Mouse (Mus musculus) embryonic facial prominence, embryonic 11.5 days (tissue): ENCODE results near the gene Atp8b5. TPM values are rescaled to one million over a fixed set of nuclear protein-coding genes. Genes with fewer than 3 reads are reported as not detected.

Source experiments
- ATAC-seq: fragments of 200-750 bp; cut with Nextera tagmentation; replicated peaks from 2 replicates; pipeline ENCODE4 v1.8.0; 2017; ENCODE audit warnings: low read depth; ENCODE audit not compliant: insufficient number of reproducible peaks, low FRiP score, low TSS enrichment
- DNase-seq: peaks from one replicate; pipeline ENCODE4 v3.0.0-alpha.2; 2015; ENCODE audit warnings: low spot score
- H3K27ac ChIP-seq: fragments of 300-500 bp; sonication (generic); replicated peaks from 2 replicates; pipeline ENCODE4 v1.5.1; 2014; ENCODE audit warnings: mild to moderate bottlenecking, low read depth, low read length, control low read depth
- H3K27me3 ChIP-seq: fragments of 300-500 bp; sonication (generic); 2 replicates; pipeline ENCODE4 v1.6.1; 2014; ENCODE audit warnings: mild to moderate bottlenecking, low read length, moderate library complexity, mixed read lengths; ENCODE audit not compliant: control insufficient read depth, insufficient read depth
- H3K36me3 ChIP-seq: fragments of 300-500 bp; sonication (generic); replicated peaks from 2 replicates; pipeline ENCODE4 v1.6.1; 2014; ENCODE audit warnings: low read depth, mild to moderate bottlenecking, low read length, moderate library complexity, mixed read lengths; ENCODE audit not compliant: control insufficient read depth, insufficient read depth
- H3K4me1 ChIP-seq: fragments of 300-500 bp; sonication (generic); 2 replicates; pipeline ENCODE4 v1.6.1; 2014; ENCODE audit warnings: low read length, mixed read lengths; ENCODE audit not compliant: control insufficient read depth, insufficient read depth
- H3K4me2 ChIP-seq: fragments of 300-500 bp; sonication (generic); 2 replicates; pipeline ENCODE4 v1.6.1; 2014; ENCODE audit warnings: low read depth, mild to moderate bottlenecking, control low read depth, low read length, moderate library complexity
- H3K4me3 ChIP-seq: fragments of 300-500 bp; sonication (generic); 2 replicates; pipeline ENCODE4 v1.5.1; 2014; ENCODE audit warnings: low read depth, low read length, control low read depth
- H3K9ac ChIP-seq: fragments of 300-500 bp; sonication (generic); replicated peaks from 2 replicates; pipeline ENCODE4 v1.6.1; 2014; ENCODE audit warnings: mild to moderate bottlenecking, control low read depth, low read length
- H3K9me3 ChIP-seq: fragments of 300-500 bp; sonication (generic); replicated peaks from 2 replicates; pipeline ENCODE4 v1.6.1; 2016; ENCODE audit warnings: mild to moderate bottlenecking, low read length, inconsistent platforms, mixed read lengths; ENCODE audit not compliant: control insufficient read depth
- WGBS: fragments of 180-500 bp; shearing (Covaris S2); extraction: QIAGEN DNeasy Blood & Tissue Kit; methylation state at CpG from one replicate; pipeline ENCODE4 v1.1.7; 2014; 5-methylcytosine and 5-hydroxymethylcytosine counted together
- polyA plus RNA-seq: library from polyadenylated mRNA; unstranded; fragments of >200 nt; fragmentation: Nextera tagmentation; extraction: Ambion mirVana; gene quantifications from 2 replicates; pipeline ENCODE4 v1.2.1, GENCODE M21; 2014

The Atp8b5 gene
- polyA plus RNA-seq, 1 experiment from 2014 or later, result 0.58 TPM

DNA sequence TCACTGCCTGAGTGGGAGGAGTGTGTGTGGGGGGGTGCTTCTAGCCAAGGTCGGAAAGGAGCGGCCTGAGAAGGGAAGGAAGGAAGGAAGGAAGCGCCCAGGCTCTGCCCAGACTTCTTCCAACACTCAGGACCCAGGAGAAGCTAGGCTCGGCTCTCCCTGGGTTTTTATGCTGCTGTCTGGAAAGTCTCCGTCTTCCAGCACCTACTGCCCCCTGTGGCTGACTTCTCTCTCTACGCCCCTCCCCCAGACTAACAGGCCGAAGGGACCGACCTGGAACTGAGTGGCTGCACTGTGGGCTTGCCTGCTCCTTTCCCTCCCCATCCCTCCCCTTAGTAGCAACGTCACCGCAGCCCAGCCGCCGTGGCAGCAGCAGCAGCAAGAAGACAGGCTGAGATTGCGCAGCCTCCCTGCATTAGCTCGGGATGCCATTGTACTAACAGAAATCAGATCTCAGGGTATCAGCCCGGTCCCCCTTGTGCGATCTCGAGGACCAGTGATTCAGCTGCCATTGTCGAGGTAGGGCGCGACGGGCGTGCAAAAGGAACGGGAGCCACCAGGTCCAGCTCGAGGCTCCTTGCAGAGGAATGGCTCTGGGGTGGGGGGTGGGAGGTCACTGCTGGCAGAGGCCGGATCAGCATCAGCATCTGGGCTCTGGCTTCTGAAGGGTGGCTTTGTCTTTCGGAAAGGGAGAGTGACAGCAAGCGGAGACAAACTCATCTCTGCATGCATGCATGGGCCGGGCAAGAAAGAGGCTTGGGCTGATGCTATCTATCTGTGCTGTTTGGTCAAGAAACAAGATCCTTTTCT lies 139.4 kb downstream of the Atp8b5 start:
- no peaks in the 10 kb centered on the region for H3K27me3 ChIP-seq
- peak overlapping the region; percentile 38 for H3K4me2 ChIP-seq
- H3K9me3 ChIP-seq, result no peaks in the 10 kb centered on the region
- H3K9ac ChIP-seq, result peak overlapping the region; percentile 53
- no peaks in the 10 kb centered on the region for H3K36me3 ChIP-seq
- peak; percentile 95 for ATAC-seq
- 1% methylated on average over 28 of the region's 28 CpGs for WGBS
- DNase-seq, result peak; percentile 92
- H3K4me1 ChIP-seq, result 0 out of 2 replicates have a peak, but pooled peaks cover under 1% of the 10 kb centered on the region
- H3K27ac ChIP-seq, result 0 out of 2 replicates have a peak overlapping the region, but pooled peaks have one; percentile 14
- peak overlapping the region; percentile 30 for H3K4me3 ChIP-seq

DNA sequence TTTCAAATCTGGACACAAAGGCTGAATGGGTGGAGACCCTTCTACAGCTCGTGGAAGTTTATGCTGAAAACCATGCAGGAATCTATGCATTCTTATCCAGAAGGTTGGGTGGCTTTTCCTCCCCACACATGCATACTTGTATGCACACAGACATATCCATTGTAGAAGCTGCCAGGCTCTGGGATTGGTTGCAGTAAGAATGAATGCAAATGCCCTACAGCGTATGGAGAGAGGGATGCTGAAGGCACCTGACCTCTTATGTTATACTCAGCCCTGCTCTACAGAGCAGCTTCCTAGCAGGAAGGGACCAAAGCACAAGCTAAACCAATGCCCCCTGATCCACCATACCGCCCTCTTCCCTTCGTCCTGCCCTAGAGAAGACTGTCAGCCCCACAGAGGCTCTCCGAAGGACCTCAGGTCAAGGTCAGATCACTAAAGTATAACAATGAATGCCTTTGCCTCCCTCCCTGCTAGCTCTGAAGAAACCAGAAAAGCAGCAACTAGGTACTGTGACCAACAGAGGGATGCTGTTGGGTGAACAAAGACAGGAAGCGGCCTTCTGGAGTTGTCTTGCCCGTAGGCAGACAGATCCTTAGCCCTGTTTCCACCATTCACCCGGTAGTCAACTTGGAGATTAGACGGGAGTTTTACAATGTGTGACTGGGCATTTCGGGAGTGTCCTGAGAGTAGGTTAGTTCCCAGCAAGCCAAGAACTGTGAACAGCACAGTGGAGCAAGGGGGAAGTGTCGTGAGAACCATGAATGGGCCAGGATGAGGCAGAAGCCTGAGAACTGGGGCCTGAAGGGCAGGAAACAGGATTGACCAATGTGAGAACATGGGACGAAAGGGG lies 140.3 kb downstream of the Atp8b5 start:
- DNase-seq (no peak), ATAC-seq (no peak)
- no peaks in the 10 kb centered on the region for H3K9me3 ChIP-seq
- no peaks in the 10 kb centered on the region for H3K4me1 ChIP-seq
- peak overlapping the region; percentile 30 for H3K4me3 ChIP-seq
- no peak overlapping the region for H3K27ac ChIP-seq
- no peaks in the 10 kb centered on the region for H3K27me3 ChIP-seq
- peak overlapping the region; percentile 38 for H3K4me2 ChIP-seq
- WGBS, result 63% methylated on average over 12 of the region's 12 CpGs
- no peaks in the 10 kb centered on the region for H3K36me3 ChIP-seq
- peak overlapping the region; percentile 53 for H3K9ac ChIP-seq

DNA sequence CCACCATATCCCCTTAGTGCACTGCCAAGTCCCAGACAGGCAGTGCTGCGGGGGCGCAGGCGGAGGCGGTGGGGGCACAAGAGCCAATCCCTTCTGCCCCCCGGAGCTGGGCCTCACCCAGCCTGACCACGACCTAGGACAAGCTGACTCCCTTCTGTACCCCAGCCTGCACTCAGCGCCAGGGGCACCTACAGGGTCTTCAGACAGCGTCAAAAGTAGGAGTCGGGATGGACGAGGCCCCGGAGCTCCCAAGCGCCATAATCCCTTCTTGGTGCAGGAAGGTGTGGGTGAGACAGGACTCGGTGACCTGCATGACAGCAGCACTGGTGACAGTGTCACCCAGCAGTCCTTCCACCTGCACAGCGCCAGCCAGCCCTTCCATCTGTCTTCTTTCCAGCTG lies 147.8 kb downstream of the Atp8b5 start:
- no peaks in the 10 kb centered on the region for H3K36me3 ChIP-seq
- no peak overlapping the region for H3K9ac ChIP-seq
- no peaks in the 10 kb centered on the region for H3K9me3 ChIP-seq
- no peak overlapping the region for H3K27ac ChIP-seq
- 0 out of 2 replicates have a peak, but pooled peaks have one; percentile 35 for ATAC-seq
- DNase-seq, result no peak
- H3K4me1 ChIP-seq, result no peaks in the 10 kb centered on the region
- no peak overlapping the region for H3K4me3 ChIP-seq
- H3K27me3 ChIP-seq, result no peaks in the 10 kb centered on the region
- H3K4me2 ChIP-seq, result no peak overlapping the region
- WGBS, result 91% methylated on average over 14 of the region's 14 CpGs

DNA sequence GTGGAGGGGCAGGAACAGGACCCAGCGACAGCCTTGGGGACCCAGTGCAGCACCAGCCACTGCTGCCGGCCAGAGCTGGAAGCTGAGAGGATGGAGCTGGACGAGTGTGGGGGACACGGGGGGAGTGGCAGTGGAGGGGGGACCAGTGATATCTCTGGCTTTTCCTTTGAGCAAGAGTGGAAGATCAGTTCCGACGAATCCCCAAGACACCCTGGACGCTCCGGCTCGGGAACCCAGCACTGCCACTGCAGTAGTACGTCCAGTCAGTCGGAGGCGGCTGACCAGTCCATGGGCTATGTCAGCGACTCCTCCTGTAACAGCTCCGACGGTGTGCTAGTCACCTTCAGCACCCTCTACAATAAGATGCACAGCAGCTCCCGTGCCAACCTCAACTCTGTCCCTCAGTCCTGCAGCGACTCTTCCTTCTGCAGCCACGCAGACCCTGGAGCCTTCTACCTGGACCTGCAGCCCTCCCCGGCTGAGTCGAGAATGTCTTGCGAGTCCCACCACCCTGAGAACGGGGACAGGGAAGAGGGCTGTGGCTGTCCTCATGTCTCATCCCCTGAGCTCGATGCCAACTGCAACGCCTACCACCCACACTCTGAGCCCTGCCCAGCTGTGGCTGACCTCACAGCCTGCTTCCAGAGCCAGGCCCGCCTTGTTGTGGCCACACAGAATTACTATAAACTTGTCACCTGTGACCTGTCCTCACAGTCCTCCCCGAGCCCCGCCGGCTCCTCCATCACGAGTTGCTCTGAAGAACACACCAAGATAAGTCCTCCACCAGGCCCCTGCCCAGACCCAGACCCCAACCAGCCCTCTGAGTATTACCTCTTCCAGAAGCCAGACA lies 148.5 kb downstream of the Atp8b5 start:
- WGBS, result 90% methylated on average over 29 of the region's 29 CpGs

DNA sequence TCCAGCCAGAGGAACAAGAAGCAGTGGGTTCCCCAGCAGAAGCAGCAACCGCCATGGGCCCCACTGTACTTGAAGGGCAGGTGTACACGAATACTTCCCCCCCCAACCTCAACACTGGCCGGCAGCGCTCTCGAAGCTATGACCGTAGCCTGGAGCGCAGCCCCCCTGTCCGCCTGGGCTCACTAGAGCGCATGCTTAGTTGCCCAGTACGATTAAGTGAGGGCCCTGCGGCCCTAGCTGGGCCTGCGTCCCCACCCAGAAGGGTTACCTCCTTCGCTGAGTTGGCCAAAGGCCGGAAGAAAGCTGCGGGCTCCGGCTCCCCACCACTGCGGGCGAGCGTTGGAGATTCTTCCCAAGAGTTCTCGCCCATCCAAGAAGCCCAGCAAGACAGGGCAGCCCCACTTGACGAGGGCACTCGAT lies 149.1 kb downstream of the Atp8b5 start:
- Histone ChIP-seq H3K9ac (no peak overlapping the region), H3K27ac (no peak overlapping the region), H3K9me3 (no peaks in the 10 kb centered on the region), H3K27me3 (no peaks in the 10 kb centered on the region), H3K4me1 (no peaks in the 10 kb centered on the region), H3K4me3 (no peak overlapping the region), H3K36me3 (no peaks in the 10 kb centered on the region), H3K4me2 (no peak overlapping the region)
- WGBS, result 96% methylated on average over 22 of the region's 22 CpGs
- ATAC-seq (no peak), DNase-seq (no peak)

More for the DNA sequence above, 148.5 kb downstream of the Atp8b5 start:
- Histone ChIP-seq H3K9ac (no peak overlapping the region), H3K4me2 (no peak overlapping the region), H3K27me3 (no peaks in the 10 kb centered on the region), H3K36me3 (no peaks in the 10 kb centered on the region), H3K9me3 (no peaks in the 10 kb centered on the region), H3K4me1 (no peaks in the 10 kb centered on the region), H3K4me3 (no peak overlapping the region), H3K27ac (no peak overlapping the region)
- no peak for DNase-seq
- no peak for ATAC-seq

DNA sequence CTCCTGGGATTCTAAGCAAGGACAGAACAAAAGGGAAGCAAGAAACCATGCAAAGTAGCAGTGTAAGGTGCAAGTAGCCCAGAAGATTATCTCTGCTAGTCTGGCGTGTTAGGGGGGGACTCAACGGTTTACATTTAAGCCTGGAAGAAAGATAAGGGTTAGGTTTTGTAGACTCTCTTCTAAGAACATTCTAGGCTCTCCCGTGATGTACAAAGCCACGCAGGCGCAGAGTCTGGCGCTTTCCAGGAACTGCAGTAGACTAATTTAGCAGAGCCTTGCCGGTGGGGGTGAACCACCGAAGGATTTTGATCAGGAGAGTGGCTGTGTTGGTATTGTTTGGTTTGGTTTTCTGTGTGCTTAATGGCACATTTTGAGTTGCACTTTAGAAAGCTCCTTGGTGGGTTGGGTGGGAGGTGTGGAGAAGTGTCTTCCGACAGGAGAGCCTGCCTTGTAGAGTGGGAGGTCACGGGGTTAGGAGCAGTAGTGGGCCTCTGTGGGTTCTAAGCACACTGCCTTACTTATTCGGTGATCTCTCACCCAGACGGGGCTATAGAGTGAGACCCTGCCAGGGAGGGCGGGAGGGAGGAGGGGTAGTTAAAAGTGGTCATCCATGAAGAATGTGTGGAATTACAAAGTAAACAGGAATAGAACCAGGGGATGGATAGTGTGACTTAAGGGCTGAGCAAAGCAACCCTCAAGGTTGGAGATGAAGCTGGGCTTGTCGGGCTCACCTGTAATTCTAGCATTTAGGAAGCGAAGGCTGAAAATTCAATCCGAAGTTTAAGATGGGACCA lies 150.5 kb downstream of the Atp8b5 start:
- no peak overlapping the region for H3K27ac ChIP-seq
- H3K27me3 ChIP-seq, result no peaks in the 10 kb centered on the region
- H3K4me1 ChIP-seq, result no peaks in the 10 kb centered on the region
- no peak overlapping the region for H3K9ac ChIP-seq
- no peak overlapping the region for H3K4me3 ChIP-seq
- WGBS, result 80% methylated on average over 16 of the region's 16 CpGs
- ATAC-seq, result no peak
- DNase-seq, result no peak
- H3K9me3 ChIP-seq, result no peaks in the 10 kb centered on the region
- 0 out of 2 replicates have a peak, but pooled peaks cover 3% of the 10 kb centered on the region for H3K36me3 ChIP-seq
- H3K4me2 ChIP-seq, result no peak overlapping the region

DNA sequence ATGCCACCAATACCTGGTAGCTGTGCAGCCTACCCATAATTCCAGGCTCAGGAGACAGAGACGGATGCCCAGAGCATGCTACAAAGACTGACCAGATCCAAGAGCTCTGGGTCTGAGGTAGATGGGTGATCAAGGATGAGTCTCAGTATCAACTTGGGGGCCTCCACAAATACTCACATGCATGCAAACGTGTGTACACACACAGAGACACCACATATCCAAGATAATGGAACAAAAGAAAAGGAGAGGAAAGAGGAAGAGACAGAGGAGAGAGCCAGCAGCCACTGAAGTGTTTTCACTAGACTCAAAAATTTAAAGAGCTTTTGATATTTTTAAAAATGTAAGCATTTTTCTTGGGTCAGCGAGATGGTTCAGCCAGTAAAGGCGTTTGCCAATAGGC lies 151.5 kb downstream of the Atp8b5 start:
- 78% methylated on average over 4 of the region's 4 CpGs for WGBS
- DNase-seq, result no peak
- H3K4me3 ChIP-seq, result no peak overlapping the region
- no peak for ATAC-seq
- H3K27me3 ChIP-seq, result no peaks in the 10 kb centered on the region
- no peak overlapping the region for H3K9ac ChIP-seq
- no peak overlapping the region for H3K4me2 ChIP-seq
- H3K27ac ChIP-seq, result no peak overlapping the region
- H3K9me3 ChIP-seq, result no peaks in the 10 kb centered on the region
- H3K36me3 ChIP-seq, result 0 out of 2 replicates have a peak, but pooled peaks cover 3% of the 10 kb centered on the region
- H3K4me1 ChIP-seq, result no peaks in the 10 kb centered on the region
